Mouse (Mus musculus) olfactory bulb, adult 2 months (tissue): ENCODE results near the gene Hcn3.

Source experiments
- CTCF ChIP-seq: fragments of 200-500 bp; IDR thresholded peaks from 2 replicates; pipeline ENCODE4 v1.5.1; 2012; ENCODE audit warnings: low read depth, mild to moderate bottlenecking, low read length, moderate library complexity; ENCODE audit not compliant: insufficient read depth
- POLR2A ChIP-seq: fragments of 200-500 bp; IDR thresholded peaks from 2 replicates; pipeline ENCODE4 v1.6.1; 2012; ENCODE audit warnings: mild to moderate bottlenecking, low read depth, low read length, moderate library complexity; ENCODE audit not compliant: insufficient read depth

DNA sequence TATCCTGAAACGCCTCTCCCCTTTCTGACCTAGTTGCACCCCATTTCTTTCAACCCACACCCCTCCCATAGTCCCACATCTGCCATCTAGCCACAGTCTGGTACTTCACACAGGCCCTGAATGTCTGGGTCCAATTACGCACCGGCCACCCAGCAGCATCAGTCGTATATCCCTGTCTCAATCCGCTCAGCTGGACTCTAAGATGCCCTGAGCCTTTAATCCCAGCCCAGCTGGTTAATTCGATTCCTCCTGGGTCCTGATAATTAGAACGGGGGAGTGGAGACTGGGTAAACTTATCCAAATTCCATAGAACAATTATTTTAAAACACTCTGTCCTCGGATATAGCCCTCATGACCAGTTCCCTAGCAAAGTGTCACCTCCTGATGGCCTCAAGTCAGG lies 14.4 kb downstream of the Hcn3 start:
- no peak for TF ChIP-seq POLR2A
- no peak for TF ChIP-seq CTCF
